ENCODE assay signal across 8 mouse cellular contexts in the genomic region with DNA sequence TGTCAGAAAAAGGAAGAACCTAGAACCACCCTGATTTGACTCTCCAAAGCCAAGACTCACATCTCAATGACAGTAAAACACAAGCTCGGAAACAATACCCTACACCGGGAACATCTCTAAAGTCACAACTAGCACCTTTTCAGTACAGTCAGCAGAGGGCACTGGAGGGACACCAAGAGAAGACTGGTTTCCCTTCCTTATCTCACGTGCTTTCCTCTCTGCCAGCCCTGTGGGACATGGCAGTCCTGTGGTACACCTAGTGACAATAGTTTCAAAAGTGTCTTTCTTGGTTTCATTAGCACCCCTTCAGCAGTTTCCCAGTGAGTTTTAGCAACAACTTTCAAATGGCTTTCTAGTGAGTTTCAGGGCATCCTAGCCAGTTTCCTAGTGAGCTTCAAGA.
DNase-seq lines count a peak whose midpoint lies in the region; ATAC-seq lines count a peak whose summit lies in the region.

No protein-coding gene starts in this region.

- H3K4me1 ChIP-seq in lung, embryonic 15.5 days, result no peaks in the 10 kb centered on the region

- no peaks in the 10 kb centered on the region for H3K9me3 ChIP-seq in lung, embryonic 15.5 days

- peak; percentile 2 for DNase-seq in CD4-positive, CD25-positive, alpha-beta regulatory T cell, adult 2 months (ENCODE audit: low read depth, low spot score)
- peak; percentile 2 to 6 for DNase-seq in urinary bladder, adult 18-20 months (ENCODE audit: low spot score in 2 of 2)
- DNase-seq in urinary bladder, adult 2 months (ENCODE audit: low spot score), result no peak
- peak; percentile 56 to 59 for DNase-seq in kidney, postnatal 36 days
- DNase-seq in urinary bladder, postnatal 36 days (ENCODE audit: low spot score in 2 of 2), result peak; percentile 5 to 19

- peaks cover 8% of the 10 kb centered on the region; the same call in 1 of the 2 replicates for H3K27me3 ChIP-seq in lung, embryonic 15.5 days

- H3K9ac ChIP-seq in lung, embryonic 15.5 days, result no peak overlapping the region

- 22% methylated on average over 3 of the region's 3 CpGs for WGBS in lung, embryonic 15.5 days

- H3K27ac ChIP-seq in lung, embryonic 15.5 days, result no peak overlapping the region

- ATAC-seq in CD4-positive, CD25-positive, alpha-beta regulatory T cell, adult 4 months, result no peak
- peak; percentile 90 for ATAC-seq in granulocyte monocyte progenitor cell, adult 5-6 weeks (replicated peaks; ENCODE audit: poor library complexity, severe bottlenecking)
- ATAC-seq in lung, embryonic 15.5 days (ENCODE audit: borderline replicate concordance, extremely low read depth, low FRiP score, low TSS enrichment), result peak; percentile 42; the same call in 1 of the 2 replicates

- H3K4me3 ChIP-seq in lung, embryonic 15.5 days, result no peak overlapping the region

- H3K36me3 ChIP-seq in lung, embryonic 15.5 days, result no peaks in the 10 kb centered on the region

- no peak overlapping the region for H3K4me2 ChIP-seq in lung, embryonic 15.5 days
